Mouse (Mus musculus) ovary, adult 18-20 months (tissue): ENCODE results near the gene Hist1h2ab.
A peak's percentile ranks its signal among the peaks of the same experiment; 100 is the strongest.

Experiments used
- DNase-seq: peaks from one replicate; pipeline ENCODE4 v3.0.0; 2022; ENCODE audit warnings: low spot score, mixed read lengths

Hist1h2ab gene

DNA sequence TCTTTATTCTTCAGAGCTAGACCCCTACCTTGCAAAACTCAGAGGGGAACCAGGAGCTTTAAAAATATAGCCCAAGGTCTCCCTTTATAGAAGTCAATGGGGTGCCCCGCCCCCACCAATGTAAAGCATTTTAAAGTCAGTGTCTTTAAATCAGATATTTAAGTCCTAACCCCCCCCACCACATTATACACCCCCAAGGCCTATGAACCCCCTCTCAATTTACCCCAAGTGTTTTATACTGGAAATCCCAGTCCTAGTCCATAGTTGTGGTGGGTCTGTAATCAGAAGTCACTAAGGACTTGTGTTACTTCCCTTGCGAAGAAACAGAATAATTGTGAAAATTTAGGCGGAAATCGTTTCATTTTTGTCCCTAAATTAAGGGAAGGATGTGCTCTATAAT lies 12.9 kb upstream of the Hist1h2ab start:
- DNase-seq = no peak

DNA sequence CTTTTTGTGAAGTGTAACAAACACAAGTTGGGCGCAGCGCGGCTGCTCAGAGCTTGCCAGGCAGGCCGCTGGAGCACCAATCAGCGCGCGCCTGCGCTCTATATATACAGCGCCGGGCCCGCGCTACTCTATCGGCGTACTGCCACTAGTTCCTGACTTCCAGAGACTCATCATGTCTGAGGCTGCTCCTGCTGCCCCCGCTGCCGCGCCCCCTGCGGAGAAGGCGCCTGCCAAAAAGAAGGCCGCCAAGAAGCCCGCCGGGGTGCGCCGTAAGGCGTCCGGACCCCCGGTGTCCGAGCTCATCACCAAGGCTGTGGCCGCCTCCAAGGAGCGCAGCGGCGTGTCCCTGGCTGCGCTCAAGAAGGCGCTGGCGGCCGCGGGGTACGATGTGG lies 12.3 kb upstream of the Hist1h2ab start, which contains the start of gene Hist1h1c:
Gene Hist1h1c (plus strand): TSS at position 132 of the 392 bp plus-strand sequence.
- peak; percentile 84 for DNase-seq

DNA sequence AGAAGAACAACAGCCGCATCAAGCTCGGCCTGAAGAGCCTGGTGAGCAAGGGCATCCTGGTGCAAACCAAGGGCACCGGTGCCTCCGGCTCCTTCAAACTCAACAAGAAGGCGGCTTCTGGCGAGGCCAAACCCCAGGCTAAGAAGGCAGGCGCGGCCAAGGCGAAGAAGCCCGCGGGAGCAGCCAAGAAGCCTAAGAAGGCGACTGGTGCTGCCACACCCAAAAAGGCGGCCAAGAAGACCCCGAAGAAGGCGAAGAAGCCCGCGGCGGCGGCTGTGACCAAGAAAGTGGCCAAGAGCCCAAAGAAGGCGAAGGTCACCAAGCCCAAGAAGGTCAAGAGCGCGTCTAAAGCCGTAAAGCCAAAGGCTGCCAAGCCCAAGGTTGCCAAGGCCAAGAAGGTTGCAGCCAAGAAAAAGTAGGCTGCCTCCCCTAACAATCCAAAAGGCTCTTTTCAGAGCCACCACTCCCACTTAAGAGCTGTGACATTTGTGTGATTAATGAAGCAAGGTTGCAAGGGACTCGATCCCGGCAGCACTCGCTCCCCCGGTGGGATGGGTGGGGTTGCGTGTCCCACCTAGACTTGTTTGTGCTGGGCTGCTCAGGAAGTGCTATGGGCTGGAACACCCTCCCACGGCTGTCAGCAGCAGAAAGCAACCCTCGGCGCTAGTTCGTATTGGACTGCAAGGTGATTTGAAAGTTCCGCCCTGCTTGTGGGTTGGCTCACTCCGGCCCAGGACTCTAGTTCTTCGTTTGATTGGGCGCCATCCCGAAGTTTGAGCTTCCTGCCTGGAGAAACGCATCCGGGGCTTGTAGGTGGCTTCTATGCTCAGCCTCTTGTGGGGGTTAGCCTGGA lies 11.6 kb upstream of the Hist1h2ab start:
- peak; percentile 93 for DNase-seq

DNA sequence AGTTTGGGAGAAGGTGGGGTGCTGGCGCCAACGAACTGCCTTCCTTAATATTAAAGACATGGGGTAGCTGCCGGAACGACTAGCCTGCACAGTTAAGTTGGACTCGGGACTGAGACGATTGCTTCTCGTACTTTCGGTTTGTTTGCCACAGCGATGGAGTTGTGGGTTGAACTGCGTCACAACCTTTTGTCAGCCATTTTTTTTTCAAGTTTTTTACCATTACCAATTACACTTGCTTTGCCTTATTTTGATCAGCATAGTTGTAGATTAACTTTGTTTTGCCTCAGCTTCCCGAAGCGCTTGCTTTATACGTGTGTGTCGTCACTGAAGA lies 11.0 kb upstream of the Hist1h2ab start:
- no peak for DNase-seq

DNA sequence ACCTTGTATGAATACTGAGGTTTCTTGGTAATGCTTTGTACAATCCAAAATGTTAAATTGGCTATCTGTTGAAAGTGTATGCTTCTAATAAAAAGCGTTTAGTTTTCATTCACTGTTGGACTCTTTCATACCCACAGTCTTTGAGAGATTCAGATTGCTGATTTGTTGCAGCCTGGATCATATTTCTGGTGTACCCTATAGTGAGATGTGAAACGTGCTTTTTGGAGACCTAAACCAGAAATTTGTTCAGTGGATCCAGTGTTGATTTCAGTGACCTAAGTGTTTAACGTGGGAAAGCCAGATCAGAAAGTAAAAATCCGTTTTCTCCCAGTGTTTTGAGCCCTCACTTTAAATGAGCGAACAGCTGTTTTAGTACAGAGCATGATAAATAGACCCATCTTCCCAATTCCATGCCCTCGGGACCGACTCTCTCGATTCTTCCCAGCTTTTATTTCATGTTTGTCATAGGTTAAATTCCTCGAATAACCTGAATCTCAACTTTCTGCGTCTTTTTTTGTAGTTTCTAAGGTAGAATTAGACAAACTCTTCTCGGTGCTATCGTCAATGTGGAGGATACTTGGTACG lies 10.6 kb upstream of the Hist1h2ab start:
- no peak for DNase-seq

DNA sequence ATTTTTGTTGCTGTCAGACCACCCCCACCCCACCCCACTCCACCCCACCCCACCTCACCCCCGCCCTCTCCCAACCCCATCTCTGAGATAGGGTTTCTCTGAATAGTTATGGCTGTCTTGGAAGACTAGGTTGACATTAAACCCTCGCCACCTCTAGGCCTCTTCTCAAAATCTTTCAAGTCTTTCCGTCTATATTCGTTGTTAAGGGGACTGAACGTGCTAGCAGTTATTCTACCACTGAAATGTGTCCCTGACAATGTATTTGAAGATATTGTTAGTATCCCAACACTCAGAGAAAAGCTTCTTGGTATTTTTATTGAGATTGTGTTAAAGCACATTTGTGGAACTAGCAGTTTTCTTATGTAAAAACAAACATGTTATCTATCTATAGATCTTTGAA lies 10.0 kb upstream of the Hist1h2ab start:
- no peak for DNase-seq

DNA sequence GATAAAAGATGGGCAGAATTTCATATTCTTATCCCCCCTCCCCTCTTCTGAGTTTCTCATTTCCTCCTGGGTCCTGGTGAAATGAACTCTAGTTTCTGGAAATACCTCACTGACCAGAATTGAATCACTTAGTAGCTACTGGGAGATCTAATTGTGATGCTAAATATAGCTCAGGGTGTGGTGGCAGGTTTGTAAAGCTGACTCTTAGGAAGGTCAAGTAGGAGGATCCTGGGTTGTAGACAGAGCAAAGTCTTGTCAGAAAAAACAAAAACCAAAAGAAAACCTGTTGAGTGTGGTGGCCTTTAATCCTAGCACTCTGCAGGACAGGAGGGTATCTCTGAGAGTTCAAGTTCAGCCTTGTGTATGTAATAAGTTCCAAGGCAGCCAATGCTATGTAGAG lies 8.9 kb upstream of the Hist1h2ab start:
- no peak for DNase-seq

DNA sequence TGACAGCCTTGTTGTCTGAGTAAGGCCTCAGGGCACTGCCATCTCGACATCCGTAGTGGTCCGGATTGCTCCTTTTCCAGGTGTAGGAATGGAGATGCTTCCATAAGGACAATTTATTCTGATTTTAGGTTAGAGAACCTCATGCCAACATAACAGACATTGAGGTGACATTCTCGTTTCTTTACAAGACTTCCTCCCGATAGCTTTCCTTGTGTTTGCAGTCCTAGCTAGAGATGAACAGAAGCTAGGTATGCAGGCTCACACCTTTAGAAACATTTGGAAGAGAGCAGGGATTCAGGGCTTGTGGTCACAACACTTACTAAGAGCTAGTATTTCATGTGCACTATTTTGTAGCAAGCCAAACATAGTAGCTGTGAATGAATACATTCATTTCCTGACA lies 7.7 kb upstream of the Hist1h2ab start:
- DNase-seq = no peak

DNA sequence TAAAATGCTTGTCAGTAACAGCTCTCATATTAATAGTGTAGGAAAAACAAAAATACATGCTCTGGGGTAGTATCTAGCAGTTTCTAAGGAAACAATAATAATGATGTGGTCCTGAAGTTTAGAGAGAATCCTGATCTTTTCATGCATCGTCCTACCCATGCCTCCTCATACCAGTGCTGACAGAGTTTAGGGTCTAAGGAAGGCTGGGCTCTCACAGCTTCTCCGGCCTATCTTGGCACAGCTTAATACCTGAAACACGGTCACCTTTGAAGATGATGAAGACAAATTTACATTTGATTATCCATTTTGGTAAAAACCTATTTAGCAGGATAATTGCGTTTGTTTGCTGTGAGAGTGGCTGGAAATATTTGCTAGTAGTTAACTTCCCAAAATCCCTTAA lies 7.0 kb upstream of the Hist1h2ab start:
- no peak for DNase-seq

DNA sequence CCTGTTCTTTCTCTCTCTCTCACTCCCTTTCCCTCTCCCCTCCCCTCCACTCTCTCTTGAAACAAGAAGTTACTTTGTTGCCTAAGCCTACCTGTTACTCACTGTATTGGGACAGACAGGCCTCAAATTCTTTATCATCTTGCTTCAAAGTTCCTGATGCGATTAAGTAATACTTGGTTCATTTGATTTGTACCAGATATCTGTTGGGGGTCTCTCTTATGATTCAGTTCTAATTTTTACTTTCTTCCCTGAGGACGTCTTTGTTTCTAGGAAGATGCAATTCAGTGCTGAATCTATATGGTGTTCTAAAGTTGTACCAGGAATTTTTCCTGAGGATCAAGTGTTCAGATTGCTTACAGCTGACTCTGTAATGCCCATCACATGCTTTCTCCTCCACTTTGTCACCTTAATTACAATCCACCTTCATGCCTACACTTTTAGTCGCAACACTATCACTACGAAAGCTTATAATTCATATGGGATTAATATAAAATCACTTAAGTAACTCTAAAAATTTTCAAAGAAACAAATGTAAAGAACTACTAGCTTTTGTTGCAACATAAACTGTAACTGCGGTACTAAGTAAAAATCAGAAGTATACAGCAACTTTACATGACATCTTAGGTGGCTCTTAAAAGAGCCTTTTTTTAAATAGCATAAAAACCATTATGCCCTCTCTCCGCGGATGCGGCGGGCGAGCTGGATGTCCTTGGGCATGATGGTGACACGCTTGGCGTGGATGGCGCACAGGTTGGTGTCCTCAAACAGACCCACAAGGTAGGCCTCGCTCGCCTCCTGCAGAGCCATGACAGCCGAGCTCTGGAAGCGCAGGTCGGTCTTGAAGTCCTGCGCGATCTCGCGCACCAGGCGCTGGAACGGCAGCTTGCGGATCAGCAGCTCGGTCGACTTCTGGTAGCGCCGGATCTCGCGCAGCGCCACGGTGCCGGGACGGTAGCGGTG lies 6.2 kb upstream of the Hist1h2ab start:
- DNase-seq = no peak

DNA sequence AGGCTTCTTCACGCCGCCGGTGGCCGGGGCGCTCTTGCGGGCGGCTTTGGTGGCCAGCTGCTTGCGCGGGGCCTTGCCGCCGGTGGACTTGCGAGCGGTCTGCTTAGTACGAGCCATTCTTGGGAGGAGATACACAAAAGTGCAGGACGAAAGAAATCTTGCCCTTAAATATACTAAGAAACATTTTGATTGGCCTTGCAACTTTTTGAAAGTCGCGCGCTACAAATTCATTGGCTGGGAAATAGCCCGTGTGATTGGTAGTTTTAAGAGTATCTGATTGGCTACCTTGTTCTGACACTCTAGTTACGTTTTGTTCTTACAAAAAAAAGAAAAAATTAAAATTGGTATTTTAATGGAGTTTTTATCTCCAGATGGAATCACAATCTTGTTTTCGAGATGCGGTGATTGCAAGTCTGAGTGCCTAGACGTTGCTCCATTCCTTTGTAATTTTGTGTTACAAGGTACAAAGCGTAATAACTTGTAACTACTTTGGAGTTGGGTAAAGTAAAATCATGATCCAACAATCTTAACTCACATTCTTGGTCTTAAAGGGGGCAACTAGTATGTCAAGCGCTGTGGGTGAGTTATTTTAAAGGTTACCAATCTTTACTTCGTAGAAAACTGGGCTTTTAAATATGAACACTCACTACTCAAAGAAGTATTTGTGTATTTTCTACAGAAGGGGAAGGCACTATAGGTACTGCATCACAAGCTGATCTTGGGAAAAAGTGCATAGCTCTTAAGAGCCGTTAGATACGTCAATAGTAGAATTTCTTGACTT lies 5.4 kb upstream of the Hist1h2ab start, which contains the start of gene Hist1h3c:
Gene Hist1h3c (minus strand): TSS at position 222 of the 781 bp plus-strand sequence.
- DNase-seq = peak; percentile 59

DNA sequence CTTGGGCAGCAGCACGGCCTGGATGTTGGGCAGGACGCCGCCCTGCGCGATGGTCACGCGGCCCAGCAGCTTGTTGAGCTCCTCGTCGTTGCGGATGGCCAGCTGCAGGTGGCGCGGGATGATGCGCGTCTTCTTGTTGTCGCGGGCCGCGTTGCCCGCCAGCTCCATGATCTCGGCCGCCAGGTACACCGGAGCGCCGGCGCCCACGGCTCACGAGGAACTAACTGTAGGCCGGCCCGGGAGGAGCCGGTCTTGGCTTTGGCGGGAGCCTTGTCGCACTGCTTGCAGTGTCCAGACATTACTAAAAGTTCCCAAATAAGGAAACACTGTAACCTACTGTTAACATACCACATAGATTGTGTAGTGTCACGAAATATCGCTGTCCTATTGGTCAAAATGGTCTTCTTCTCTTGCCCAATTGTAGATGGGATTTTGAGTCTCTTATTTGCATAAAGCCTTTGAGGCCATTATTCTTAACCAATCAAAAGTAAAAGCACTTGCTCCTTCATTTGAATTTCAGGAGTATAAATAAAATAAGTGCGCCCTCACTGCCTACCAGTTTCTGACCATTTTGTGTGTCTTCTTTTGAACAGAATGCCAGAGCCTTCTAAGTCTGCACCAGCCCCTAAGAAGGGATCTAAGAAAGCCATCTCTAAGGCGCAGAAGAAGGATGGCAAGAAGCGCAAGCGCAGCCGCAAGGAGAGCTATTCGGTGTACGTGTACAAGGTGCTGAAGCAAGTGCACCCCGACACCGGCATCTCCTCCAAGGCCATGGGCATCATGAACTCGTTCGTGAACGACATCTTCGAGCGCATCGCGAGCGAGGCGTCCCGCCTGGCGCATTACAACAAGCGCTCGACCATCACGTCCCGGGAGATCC lies 4.5 kb upstream of the Hist1h2ab start, which contains the start of gene Hist1h2bb:
Gene Hist1h2bb (plus strand): TSS at position 534 of the 880 bp plus-strand sequence.
- peak; percentile 45 for DNase-seq

DNA sequence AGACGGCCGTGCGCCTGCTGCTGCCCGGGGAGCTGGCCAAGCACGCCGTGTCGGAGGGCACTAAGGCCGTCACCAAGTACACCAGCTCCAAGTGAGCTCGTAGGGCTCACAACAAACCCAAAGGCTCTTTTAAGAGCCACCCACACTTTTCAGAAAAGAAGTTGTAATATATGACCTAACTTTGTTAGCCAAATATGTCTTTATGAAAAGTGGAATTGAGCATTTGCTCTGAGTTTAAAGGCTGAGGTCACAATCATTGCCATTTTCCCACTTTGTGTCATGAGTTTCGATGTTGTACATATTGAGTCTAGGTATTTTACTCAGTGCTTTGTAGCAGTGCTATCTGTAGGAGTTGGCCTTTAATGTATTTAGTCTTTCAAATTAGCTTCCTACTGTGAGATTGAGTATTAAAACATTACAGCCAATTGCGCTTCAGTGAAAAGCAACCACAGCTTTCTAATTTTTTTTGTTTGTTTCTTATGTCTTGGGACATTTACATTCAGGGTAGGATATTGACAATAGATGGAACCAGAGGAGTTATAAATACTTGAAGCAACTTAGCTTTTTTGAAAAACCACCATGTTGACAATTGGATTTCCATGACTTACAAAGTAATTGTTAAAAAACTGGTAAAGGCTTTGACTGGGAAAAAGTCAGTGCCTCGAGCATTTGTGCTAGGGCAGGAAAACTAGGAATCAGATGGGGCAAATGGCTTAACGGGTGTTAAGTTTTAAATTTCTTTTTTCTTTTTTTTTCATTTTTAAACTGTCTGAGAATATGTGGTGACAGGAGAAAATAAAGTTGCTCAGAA lies 3.6 kb upstream of the Hist1h2ab start:
- no peak for DNase-seq

DNA sequence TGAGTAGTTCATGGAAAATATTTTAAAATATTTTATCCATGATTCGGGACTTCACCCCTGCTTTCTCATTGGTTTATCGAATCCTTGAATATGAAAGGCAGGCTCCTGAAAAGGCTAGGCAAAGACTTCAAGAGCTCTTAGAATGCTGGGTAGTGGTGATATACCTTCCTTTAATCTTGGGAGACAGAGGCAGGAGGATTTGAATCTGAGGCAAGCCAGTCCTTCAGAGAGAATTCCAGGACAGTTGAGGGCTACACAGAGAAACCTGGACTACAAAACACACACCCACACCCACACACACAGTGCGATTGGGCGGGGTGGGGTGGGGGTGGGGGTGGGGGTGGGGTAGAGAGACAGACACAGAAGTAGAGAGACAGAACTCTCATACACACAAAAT lies 3.0 kb upstream of the Hist1h2ab start:
- DNase-seq = no peak

DNA sequence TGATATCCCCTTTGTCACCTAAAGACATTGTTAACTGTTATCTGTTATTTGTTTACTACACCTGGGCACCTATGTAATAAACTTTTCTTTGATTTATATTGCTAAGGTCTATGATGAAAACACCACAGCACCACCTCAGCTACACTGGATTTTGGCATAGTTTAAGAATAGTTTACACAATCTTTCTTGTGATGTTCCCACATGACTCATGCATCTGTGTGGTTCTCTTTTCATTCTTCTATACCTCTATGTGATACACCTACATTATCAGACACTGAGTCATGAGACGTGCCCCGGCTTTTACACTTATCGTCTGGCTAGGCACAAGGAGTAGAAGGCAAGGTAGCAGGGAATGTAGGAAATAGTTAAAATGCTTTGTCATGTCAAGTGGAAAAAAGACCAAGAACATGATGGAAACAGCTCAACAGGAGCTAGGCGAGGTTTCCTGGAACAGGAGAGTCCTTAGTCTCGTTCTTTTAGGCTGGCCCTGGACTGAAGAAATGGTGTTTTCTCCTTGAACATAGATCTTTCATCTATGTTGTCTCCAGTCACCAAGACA lies 1.3 kb upstream of the Hist1h2ab start:
- DNase-seq = no peak

DNA sequence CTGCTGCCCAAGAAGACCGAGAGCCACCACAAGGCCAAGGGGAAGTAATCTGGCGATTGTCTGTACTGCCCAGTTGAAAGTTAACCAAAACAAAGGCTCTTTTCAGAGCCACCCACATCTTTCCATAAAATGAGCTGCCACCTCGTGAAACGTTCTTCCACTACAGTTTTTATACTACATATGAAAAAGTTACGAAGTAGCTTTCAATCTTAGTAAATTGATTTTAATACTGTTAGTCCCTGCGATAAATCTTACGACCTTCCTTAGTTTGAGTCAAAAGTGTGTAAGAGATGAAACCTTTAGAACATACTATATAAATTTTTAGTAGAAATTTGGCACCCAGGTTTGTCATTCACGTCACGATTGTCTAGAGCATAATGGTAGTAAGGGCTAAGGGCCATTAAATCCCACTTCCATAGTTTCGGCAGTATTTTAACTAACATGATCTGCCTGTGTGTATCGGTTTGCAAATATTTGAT lies 591 bp downstream of the Hist1h2ab start:
- no peak for DNase-seq

DNA sequence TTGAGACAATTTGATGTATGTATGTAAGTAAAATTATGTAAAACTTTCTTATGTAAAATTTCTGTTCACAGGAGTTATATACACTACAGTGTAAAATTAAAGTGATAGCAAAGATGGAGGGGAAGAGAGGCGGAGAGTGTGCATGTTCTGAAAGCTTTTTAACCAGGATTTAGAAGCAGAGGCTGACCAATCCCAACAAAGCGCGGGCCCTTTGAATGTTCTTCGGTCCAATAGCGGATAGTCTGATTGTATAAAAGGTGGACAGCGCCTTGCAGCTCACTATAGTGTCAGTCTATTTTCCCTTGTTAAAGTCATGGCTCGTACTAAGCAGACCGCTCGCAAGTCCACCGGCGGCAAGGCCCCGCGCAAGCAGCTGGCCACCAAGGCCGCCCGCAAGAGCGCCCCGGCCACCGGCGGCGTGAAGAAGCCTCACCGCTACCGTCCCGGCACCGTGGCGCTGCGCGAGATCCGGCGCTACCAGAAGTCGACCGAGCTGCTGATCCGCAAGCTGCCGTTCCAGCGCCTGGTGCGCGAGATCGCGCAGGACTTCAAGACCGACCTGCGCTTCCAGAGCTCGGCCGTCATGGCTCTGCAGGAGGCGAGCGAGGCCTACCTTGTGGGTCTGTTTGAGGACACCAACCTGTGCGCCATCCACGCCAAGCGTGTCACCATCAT lies 1.3 kb downstream of the Hist1h2ab start, which contains the start of gene Hist1h3b:
Gene Hist1h3b (plus strand): TSS at position 201 of the 675 bp plus-strand sequence.
- DNase-seq = peak; percentile 80

DNA sequence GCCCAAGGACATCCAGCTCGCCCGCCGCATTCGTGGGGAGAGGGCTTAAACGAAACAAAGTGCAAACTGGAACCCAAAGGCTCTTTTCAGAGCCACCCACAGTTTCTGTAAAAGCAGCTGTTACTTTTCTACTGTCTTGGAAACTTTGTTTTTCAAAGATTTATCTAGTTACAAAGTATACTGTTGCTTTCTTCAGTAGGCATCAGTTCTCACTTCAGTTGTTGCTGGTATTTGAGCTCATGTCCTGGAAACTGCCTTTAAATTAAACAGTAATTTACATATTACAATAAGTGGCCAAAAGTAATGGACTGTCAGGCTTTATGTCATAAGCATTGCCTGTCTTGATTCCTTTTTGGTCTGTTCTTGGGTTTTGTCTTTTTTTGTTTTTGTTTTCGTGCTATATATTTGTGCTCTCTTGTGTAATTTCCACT lies 1.8 kb downstream of the Hist1h2ab start:
- no peak for DNase-seq
